Mouse (Mus musculus) embryonic stem cell, embryonic (primary cell): ENCODE measurements around the gene Fbxl16.

Source experiments
- CTCF ChIA-PET, 4 experiments: fragments of 300-600 bp in 2 of 4; fragments of 350-600 bp in 2 of 4; sonication (Branson Sonifier 250); formaldehyde crosslinking; loops; one replicate each; lab custom pipeline; 2022; ENCODE audit warnings: inconsistent platforms in 2 of 4; lab: Charles Lee
- POLR2A ChIA-PET, 4 experiments: fragments of 300-600 bp in 2 of 4; fragments of 350-600 bp in 2 of 4; sonication (Branson Sonifier 250); formaldehyde crosslinking; loops; one replicate each; lab custom pipeline; 2022; ENCODE audit warnings: antibody characterized with exemption in 4 of 4, inconsistent platforms in 1 of 4; lab: Charles Lee

The Fbxl16 gene

DNA sequence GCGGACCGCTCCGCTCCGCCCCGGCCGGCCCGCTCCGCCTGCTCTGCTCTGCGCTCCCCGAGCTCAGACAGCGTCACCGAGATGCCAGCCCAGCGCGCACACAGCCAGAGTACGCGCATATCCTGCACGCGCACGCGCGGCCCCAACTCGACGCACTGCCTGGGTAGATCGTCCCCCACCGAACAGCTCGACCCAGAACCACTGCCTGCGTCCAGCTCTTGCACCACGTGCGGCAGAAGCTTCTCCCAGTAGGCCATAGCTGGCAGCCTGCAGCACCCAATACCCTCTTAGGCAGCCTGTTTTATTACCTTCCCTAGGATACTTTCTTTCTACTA lies 28.2 kb downstream of the Fbxl16 start, which contains the start of gene Rhbdl1:
TSS of gene Rhbdl1 (minus strand) at position 220 of the 335 bp plus-strand sequence.
- ChIA-PET CTCF (interaction anchor here in 1 of 4 experiments (0.6 to 1.5 kb wide), 4 partner anchors 36 to 362 kb away, joined by 4 to 5 read pairs (median 4); no protein-coding TSS in a partner anchor), POLR2A (interaction anchor here (0.6 to 2.6 kb wide), 30 partner anchors 7 to 433 kb away, joined by 3 to 11 read pairs (median 3); partner anchors contain the start of genes Jmjd8 (in 3 of the 4), Mcrip2 (in 3 of the 4), Wdr24 (in 2 of the 4) and Chtf18 (in 1 of the 4))

DNA sequence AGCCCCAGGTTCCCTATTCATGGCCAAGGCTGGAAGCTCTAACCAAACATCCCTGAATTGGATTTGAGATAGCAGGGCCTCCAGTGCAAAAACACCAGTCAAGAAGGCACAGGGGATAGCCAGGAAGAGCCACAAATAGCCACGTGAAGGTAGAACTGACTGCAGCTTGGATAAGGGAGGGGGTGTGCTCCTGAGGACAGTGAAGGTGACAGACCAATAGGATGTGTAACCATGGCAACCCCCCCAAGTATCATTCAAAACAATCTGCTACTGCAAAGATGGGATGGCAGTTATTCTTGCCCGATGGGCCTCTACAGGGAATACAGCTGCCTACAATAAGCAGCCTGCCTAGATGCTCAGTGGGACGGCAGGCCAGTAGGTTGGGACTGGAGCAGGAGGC lies 28.6 kb downstream of the Fbxl16 start:
- POLR2A ChIA-PET: interaction anchor here in 2 of 4 experiments (0.6 to 2.6 kb wide), 18 partner anchors 8 to 433 kb away, joined by 3 to 11 read pairs (median 6); partner anchors contain the start of genes Jmjd8 (in 2 of the 2), Mcrip2 (in 2 of the 2), Wdr24 (in 2 of the 2) and Chtf18 (in 1 of the 2)
- CTCF ChIA-PET: interaction anchor here in 1 of 4 experiments (0.6 to 1.5 kb wide), 3 partner anchors 36 to 363 kb away, joined by 4 to 5 read pairs (median 4); no protein-coding TSS in a partner anchor

DNA sequence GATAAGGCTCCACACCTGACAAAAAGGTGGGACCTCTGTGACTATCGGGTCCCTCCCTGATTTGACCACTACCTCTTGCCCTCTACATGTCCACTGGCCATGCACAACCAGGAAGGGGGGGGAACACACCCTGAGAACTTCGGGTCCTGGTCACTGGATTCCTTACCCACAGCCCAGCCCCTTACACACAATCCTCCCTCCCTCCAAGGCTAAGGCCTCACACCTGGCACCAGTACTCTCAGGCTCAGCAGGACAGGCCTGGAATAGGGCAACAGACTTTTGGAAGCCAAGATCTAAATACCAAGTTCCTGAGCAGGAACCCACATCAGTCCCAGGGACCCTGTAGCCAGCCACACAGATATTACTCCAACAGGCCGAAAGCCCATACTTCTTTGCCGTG lies 30.0 kb downstream of the Fbxl16 start:
- CTCF ChIA-PET: no interaction called here
- POLR2A ChIA-PET: interaction anchor here in 2 of 4 experiments (1.1 to 2.0 kb wide), 5 partner anchors 9 to 116 kb away, joined by 3 to 5 read pairs (median 5); partner anchors contain the start of gene Mcrip2 (in 2 of the 2)

DNA sequence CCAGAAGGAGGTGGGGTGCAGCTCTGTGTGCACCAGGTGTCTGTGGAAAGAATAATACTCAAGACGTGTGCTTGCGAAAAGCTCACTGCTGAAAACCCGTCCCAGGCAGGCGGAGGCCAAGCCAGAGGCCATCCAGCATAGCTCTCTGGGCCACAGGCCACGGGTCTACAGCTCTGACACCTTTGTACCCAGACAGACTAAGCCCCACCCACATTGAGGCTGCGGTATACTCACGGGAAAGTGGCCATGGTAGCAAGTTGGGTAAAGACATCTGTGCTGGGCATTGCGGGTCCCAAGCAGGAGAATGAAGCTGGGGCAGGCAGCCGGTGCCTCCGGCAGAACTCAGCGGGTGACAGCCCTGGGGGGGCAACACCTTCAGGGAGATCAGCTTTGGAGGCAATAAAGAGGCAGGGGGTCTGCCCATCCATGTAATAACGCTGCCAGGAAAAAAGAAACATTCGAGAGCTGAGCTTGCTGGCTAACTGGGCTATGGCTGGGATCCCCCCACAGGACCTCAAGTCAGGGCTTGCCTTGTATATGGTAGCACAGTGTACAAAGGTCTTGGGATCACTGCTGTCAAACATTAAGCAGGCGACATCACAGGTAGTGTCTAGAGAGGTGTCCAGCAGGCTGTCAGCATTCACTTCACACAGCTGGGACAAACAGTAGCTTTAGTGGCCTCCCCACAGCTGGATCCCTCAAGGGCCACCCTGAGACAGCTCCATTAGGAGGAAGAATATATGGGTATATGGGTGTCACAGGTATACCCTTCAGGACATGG lies 30.8 kb downstream of the Fbxl16 start:
- ChIA-PET POLR2A (interaction anchor here in 2 of 4 experiments (0.8 to 2.0 kb wide), 8 partner anchors 8 to 116 kb away, joined by 3 to 5 read pairs (median 4); partner anchors contain the start of gene Mcrip2 (in 2 of the 2)), CTCF (interaction anchor here in 2 of 4 experiments (0.6 to 0.7 kb wide), 2 partner anchors 116 to 233 kb away, joined by 3 read pairs; no protein-coding TSS in a partner anchor)

DNA sequence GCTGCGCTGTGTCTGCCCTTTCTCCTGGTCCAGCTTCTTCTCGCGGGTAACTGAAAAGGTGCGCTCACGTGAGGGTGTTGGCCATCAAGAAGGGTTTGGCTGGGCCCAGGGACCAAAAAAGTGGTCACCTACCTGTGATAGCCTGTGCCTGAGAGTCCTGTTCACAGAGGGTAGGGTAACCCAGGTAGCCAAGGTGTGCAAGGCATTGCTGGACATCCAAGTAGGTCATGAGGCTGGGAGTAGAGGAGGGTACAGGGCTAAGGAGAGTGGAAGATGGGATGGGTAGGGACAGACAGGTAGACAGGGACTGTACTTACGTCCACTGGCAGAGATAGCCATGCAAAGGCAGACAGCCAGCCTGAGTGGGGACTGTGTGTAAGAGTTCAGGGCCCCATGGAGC lies 31.6 kb downstream of the Fbxl16 start:
- POLR2A ChIA-PET: interaction anchor here in 2 of 4 experiments (0.9 to 8.7 kb wide), 6 partner anchors 9 to 31 kb away, joined by 3 to 114 read pairs (median 5); partner anchors contain the start of genes Mcrip2 (in 2 of the 2), Stub1 (in 2 of the 2) and Jmjd8 (in 1 of the 2)
- CTCF ChIA-PET: no interaction called here

DNA sequence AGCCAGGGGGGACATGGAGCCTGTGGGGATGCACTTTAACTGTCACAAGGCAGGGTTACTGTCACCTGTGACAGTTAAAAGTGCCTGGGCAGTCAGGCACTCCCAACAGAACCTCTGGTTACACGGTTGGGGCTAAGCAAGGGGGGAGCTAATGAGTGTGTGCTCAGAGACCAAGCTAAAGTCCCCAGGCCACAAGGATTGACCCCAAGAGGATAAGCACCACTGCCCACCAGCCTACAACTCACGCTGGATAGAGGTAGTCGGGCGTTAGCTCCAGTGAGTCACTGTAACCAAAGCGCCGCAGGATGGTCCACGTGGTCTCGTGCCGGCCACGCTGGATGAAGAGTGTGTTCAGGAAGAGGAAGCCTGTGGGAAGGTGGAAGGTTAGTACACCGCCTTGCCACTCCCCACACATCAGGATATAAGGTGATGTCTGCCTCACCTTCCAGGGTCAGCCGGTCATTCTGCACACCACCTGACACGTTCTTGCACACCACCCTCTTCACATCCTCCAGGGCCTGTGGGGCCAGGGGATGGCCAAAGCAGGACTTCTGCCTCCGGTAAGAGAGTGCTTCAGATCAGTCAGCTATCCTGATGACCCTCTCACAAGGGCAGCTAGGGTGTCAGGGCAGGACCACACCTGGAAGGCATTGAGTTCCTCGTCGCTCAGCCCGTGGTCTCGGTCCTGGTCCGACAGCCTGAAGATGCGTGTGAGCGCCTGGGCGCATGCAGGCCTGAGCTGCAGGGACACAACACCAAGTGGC lies 32.4 kb downstream of the Fbxl16 start, which contains the start of gene Gm20683:
TSS of gene Gm20683 (minus strand) at position 647 of the 764 bp plus-strand sequence.
- ChIA-PET CTCF (no interaction called here), POLR2A (interaction anchor here in 3 of 4 experiments (1.1 to 8.7 kb wide), 6 partner anchors 8 to 114 kb away, joined by 3 to 114 read pairs (median 4); partner anchors contain the start of genes Stub1 (in 3 of the 3), Chtf18 (in 1 of the 3), Jmjd8 (in 1 of the 3) and Rpusd1 (in 1 of the 3))

DNA sequence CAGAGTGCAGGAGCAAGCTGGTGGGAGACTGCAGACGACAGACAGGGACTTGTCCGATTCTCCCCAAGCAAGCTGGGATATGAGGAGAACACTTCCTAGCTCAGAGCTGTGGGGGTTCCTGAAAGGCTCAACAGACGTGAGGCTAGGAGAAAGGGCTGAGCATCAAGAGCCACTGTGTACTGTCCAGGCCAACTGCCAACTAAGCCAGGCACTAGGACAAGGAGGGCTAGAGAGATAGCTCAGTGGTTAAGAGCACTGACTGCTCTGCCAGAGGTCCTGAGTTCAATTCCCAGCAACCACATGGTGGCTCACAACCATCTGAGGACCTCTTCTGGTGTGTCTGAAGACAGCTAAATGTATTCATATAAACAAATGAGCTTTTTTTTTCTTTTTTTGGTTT lies 33.6 kb downstream of the Fbxl16 start:
- POLR2A ChIA-PET: interaction anchor here (0.6 to 8.7 kb wide), 7 partner anchors 9 to 352 kb away, joined by 3 to 114 read pairs (median 3); partner anchors contain the start of genes Stub1 (in 3 of the 4) and Jmjd8 (in 2 of the 4)
- CTCF ChIA-PET: interaction anchor here in 2 of 4 experiments (0.7 to 1.3 kb wide), 2 partner anchors 10 to 25 kb away, joined by 3 to 6 read pairs; partner anchors contain the start of gene Stub1 (in 1 of the 2)

DNA sequence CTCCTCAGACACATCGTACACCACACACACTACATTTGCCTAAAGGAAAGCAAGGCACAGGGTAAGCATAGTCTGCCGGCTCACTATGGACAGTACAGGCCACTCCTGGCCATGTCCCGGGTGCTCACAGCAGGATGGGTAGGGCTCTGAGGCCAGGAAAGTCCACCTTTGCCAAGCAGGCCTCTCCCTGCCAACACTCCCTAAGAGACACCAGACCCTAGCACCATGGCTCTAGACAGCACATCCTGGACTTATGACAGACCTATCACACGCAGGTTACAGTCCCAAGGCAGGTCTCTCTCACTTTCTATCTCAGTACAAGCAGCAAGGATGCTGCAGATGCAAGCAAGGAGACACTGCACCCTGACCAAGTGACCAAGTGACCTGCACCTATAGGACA lies 34.2 kb downstream of the Fbxl16 start:
- ChIA-PET CTCF (interaction anchor here in 1 of 4 experiments (1.3 kb wide), 1 partner anchor 11 kb away, joined by 3 read pairs; the partner anchor contains the start of gene Stub1), POLR2A (interaction anchor here in 3 of 4 experiments (1.0 to 8.7 kb wide), 3 partner anchors 10 to 23 kb away, joined by 3 to 114 read pairs (median 14); partner anchors contain the start of genes Stub1 (in 2 of the 3) and Jmjd8 (in 1 of the 3))

DNA sequence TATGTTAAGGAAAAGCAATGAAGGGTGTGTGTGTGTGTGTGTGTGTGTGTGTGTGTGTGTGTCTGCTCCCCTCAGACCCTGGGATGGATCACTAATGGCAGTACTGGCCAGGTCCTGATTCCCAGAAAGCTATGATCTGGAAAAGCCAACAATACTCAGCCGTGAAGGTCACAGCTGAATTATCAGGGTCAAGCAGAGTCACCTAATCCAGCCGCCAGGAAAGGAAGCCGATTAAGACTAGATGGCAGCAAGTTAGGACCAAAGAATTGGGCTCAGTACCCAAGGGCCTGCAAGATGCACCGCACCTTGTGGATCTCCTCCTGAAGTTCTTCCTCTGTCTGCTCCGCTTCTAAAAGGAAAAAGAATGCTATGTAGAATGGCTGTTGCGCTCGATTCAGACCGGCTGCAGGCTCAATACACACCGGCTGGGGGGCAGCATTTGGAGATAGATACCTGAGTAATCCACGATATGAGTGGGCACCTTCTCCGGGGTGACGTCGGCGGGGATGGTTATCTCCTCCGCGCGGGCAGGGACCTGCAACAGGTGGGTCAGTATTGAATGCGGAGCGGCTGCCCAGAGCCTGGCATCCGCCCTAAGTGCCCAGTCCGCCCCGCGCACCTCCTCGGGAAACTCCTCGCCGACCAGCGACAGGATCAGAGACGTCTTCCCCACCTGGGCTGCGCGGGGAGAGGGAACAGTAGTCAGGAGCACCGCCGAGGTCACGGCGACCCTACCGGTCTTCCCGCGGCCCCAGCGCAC lies 34.9 kb downstream of the Fbxl16 start:
- POLR2A ChIA-PET: interaction anchor here in 3 of 4 experiments (0.5 to 8.7 kb wide), 35 partner anchors 7 to 1174 kb away, joined by 3 to 114 read pairs (median 4); partner anchors contain the start of genes Mcrip2 (in 3 of the 3), Stub1 (in 3 of the 3), Jmjd8 (in 2 of the 3) and Wdr90 (in 2 of the 3)
- CTCF ChIA-PET: interaction anchor here in 3 of 4 experiments (0.7 to 1.5 kb wide), 10 partner anchors 11 to 165 kb away, joined by 3 to 6 read pairs (median 4); partner anchors contain the start of genes Stub1 (in 3 of the 3), Jmjd8 (in 1 of the 3) and Mcrip2 (in 1 of the 3)

DNA sequence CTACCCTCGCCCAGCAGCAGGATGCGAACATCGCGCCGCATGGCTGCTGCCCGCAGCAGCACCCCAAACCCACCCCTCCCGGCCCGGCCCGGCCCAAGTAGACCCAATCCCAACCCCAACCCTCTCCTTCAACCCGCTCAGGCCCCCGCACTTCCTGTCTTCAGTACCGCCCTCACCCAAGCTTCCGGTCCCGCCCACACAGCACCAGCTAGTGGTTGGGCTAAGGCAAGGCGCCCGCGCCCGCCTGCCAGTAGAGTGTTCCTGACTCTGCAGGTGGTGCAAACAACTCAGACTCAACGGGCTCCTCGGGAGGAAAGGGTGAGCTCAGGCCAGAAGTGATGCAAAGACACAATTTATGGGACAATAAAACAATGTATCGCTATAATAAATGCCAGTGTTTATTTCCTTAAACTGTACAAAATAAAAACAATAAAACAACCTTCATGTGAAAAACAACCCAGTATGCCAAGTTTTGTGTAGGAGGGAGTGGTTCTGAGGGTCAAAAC lies 35.6 kb downstream of the Fbxl16 start, which contains the start of gene Rhot2:
TSS of gene Rhot2 (minus strand) at position 456 of the 506 bp plus-strand sequence.
- ChIA-PET CTCF (interaction anchor here in 3 of 4 experiments (0.6 to 1.5 kb wide), 13 partner anchors 10 to 874 kb away, joined by 3 to 9 read pairs (median 4); partner anchors contain the start of genes Stub1 (in 3 of the 3), Jmjd8 (in 1 of the 3) and Mcrip2 (in 1 of the 3)), POLR2A (interaction anchor here in 3 of 4 experiments (0.5 to 8.7 kb wide), 38 partner anchors 8 to 1173 kb away, joined by 3 to 114 read pairs (median 4); partner anchors contain the start of genes Mcrip2 (in 3 of the 3), Stub1 (in 3 of the 3), Jmjd8 (in 2 of the 3) and Wdr90 (in 2 of the 3))

DNA sequence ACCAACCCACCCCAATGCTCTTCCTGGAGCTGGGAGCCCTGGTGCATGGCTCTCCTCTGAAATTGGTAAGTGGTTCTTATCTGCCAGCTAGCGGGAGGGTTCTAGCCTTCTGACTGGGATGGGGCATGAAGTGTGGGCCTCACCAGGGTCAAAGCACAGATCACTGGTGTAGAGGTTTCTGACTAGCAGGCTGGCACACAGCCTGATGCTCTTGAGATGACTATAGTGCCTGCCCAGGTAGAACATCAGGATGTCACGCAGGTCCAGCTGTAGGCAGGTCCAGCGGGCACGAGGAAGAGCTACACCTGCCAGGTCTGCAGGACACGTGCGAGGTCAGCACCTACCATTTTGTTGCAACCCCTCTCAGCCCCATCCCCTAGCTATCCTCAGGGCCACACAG lies 51.3 kb downstream of the Fbxl16 start:
- POLR2A ChIA-PET: interaction anchor here in 3 of 4 experiments (1.0 to 4.2 kb wide), 13 partner anchors 8 to 107 kb away, joined by 3 to 18 read pairs (median 5); partner anchors contain the start of genes Jmjd8 (in 2 of the 3), Rhot2 (in 2 of the 3), Mcrip2 (in 1 of the 3) and Mettl26 (in 1 of the 3)
- CTCF ChIA-PET: interaction anchor here in 1 of 4 experiments (1.1 kb wide), 1 partner anchor 59 kb away, joined by 4 read pairs; no protein-coding TSS in a partner anchor

DNA sequence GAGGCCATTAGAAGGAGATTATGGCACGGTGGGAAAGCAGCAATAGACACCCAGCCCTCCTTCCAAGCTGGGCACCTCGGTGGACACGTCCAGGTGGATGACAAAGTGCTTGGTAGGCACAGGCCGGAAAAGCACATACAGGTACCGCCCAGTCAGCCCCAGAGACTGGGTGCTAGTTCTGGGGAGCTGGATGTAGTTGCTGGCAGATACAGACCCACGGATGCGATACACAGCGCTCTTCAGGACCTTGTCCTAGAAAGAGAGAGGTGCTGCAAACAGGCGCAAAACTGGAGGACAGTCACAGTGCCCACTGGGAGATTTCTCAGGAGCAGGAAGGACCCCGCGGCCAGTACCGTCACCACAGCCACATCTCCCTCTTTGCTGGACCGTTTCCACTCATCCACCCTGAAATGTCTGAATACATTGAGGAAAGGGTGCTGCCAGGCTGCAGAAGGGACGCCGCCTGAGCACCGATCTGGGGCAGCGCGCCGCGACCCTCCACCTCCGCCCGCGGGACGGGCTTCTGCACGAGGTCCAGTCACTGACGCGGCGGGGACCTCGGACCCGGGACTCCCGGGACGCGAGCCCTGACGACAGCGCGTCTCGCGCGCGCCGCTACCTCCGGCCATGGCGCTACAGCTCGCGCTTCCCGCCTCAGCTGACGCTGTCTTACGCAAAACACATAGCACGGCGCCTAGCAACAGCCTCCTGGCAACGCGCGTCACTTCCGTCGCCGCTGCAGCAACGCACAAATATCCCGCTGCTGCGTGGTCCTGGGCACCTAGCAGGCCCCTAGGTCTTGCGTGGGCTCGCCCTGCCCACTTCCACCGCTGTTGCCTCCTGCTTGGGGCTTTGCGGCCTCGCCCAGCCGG lies 52.2 kb downstream of the Fbxl16 start, which contains the start of gene Wdr90:
TSS of gene Wdr90 (minus strand) at position 670 of the 872 bp plus-strand sequence.
- CTCF ChIA-PET: interaction anchor here (0.6 to 1.1 kb wide), 7 partner anchors 14 to 316 kb away, joined by 3 to 4 read pairs (median 3); partner anchors contain the start of genes Chtf18 (in 1 of the 4), Mettl26 (in 1 of the 4) and Rpusd1 (in 1 of the 4)
- POLR2A ChIA-PET: interaction anchor here (0.5 to 4.2 kb wide), 30 partner anchors 8 to 456 kb away, joined by 3 to 18 read pairs (median 4); partner anchors contain the start of genes Stub1 (in 3 of the 4), Capn15 (in 2 of the 4), Jmjd8 (in 2 of the 4) and Mettl26 (in 2 of the 4)

DNA sequence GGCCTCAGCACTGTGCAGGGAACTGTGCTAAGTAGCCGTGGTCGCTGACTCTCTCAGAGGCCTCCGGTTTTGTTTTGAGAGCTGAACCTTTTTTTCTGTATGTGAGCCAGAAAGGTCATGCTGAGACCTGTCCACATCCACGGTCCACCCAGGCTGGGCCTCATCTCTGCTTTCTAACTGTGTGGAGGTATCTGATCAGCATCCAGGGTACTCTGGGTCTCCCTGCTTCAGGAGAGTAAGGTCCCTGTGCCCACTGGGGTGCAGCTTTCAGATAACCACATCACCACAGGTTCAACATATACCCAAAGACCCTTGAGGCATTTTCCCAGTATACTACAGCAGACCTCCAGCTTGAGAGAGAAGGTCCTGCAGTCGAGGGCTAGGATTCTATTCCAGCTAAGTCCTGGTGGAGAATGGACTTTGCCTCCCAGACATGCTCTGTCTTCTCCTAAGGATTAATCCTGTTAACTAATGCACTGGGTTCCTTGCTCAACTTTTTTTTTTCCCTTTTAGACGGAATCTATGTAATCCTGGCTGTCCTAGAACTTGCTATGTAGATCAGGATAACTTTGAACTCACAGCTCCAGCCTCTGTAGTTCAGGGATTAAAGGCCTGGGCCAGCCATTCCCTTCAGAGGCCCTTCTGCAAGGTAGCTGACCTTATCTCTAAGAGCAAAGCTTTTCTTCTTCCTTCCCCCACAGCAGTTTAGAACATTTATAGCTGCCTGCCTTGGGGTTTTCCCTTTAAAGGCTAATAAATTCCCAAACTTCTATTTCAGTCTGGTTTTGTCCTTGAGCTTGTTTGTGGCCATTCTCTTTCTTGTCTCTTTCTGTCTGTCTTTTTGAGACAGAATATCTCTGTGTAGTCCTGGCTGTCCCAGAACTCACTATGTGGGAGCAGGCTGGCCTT lies 53.1 kb downstream of the Fbxl16 start:
- CTCF ChIA-PET: interaction anchor here (0.6 to 1.0 kb wide), 7 partner anchors 13 to 315 kb away, joined by 3 read pairs; partner anchors contain the start of gene Mettl26 (in 1 of the 4)

More for the DNA sequence above, 53.1 kb downstream of the Fbxl16 start:
- POLR2A ChIA-PET: interaction anchor here (0.5 to 4.2 kb wide), 26 partner anchors 10 to 457 kb away, joined by 3 to 18 read pairs (median 4); partner anchors contain the start of genes Stub1 (in 3 of the 4), Capn15 (in 2 of the 4), Mettl26 (in 2 of the 4) and Rhbdl1 (in 2 of the 4)
